Mouse (Mus musculus): ENCODE measurements around the gene Hrh1. TPM values are rescaled to one million over a fixed set of nuclear protein-coding genes. Genes with fewer than 3 reads are reported as not detected.

The Hrh1 gene
- not detected for polyA plus RNA-seq (2021)

DNA sequence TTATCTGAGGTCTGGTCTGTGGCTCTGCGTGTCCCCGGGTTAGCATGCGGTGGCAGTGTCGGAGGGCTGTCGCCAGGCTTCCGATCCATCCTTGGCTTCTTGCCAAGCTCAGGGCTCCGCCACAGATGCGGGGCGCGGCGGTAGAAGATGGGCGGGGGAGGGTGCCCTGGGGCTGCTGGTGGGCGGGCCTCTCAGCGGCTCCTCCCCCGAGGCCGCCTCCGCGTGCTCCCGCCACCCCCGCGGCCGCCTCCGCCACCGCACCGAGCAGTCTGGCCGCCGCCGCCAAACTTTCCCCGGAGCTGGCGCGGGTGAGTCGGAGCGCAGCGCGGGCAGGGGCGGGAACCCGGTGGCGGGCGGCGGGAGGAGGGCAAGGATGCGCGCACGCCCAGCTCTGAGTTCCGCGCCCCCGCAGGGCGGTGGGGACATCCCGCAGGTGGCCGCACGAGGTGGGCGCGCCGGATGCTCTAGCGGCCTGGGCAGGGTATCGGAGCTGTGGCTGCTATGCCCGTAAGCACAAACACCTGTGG, at the start of gene Hrh1:
Hrh1 (plus strand) TSS at position 246 of the 527 bp plus-strand sequence.
- POLR2A ChIA-PET, result no interaction called here
- peaks cover 23% of the 10 kb centered on the region for H3K27me3 ChIP-seq
- in situ Hi-C loops (cut with MboI; ENCODE audit: low pct_unique_long_range_greater_than_20kb), result no loop called here
- no peak for DNase-seq (ENCODE audit: low read depth, low spot score)
- CTCF ChIA-PET, result no interaction called here
- ATAC-seq, result no peak
- TF ChIP-seq CTCF (IDR thresholded peaks at IDR 0.05), result no peak

DNA sequence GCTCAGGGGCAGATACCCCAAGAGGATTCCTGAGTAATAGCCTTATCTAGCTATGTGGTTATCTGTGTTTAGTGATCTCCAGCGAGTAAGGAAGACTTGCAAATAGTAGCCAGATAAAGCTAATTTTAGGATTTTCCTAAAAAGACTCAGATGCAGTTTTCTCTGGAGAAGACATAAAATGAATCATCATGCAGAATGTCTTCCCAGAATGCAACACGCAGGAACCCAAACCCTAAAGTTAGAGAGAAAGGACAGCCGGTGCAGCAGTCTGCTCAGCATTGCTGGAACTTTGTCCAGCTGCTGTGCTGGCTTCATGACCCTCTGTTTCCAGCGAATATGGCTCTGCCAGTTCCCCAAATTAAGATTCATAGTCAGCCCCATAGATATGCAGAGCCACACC, 43.1 kb upstream of the Hrh1 start:
- ChIA-PET POLR2A (no interaction called here), CTCF (no interaction called here)
- ATAC-seq (no peak), DNase-seq (ENCODE audit: low read depth, low spot score) (no peak)
- no peak for TF ChIP-seq CTCF (IDR thresholded peaks at IDR 0.05)
- H3K27me3 ChIP-seq, result peaks cover 9% of the 10 kb centered on the region
- in situ Hi-C loops (cut with MboI; ENCODE audit: low pct_unique_long_range_greater_than_20kb), result no loop called here

DNA sequence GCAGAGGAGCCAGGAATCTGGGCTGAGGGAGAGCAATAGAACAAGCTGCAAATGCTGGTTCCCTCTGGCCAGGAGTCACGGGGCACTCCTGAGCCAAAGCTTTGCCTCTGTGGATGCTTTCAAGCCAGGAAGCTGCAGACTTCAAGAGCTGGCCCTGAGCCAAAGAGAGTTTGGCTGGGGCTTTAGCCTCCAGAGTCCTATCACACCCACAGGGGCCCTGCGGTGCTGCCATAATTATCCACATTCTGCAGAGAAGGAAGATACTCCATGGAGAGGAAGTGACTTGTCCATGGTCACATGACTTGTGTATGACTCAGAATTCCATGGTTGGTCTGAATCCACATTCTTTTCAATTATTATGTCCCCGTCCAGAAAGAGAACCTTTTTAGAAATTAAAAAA, 39.6 kb upstream of the Hrh1 start:
- no peak for TF ChIP-seq CTCF (IDR thresholded peaks at IDR 0.05)
- CTCF ChIA-PET, result no interaction called here
- POLR2A ChIA-PET, result no interaction called here
- in situ Hi-C loops (cut with MboI; ENCODE audit: low pct_unique_long_range_greater_than_20kb), result no loop called here
- ATAC-seq, result no peak
- no peaks in the 10 kb centered on the region for H3K27me3 ChIP-seq
- DNase-seq (ENCODE audit: low read depth, low spot score), result no peak

DNA sequence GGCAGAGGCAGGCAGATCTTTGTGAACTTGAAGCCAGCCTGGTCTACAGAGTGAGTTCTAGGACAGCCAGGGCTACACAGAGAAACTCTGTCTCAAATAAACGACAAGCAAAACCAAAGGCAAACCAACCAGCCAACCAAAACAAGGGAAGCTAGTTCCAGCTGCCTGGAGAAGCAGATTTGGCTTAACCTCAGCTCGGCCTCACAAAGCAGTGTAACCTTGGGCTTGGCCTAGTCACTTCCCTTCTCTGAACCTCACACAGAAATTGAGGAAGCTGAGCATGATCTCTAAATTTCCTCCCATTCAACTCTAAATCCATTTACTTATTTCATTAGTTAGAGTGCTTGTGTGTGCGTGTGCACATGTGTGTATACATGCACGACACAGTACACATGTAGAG, 35.4 kb upstream of the Hrh1 start:
- no peak for DNase-seq (ENCODE audit: low read depth, low spot score)
- ChIA-PET POLR2A (no interaction called here), CTCF (no interaction called here)
- no peak for TF ChIP-seq CTCF (IDR thresholded peaks at IDR 0.05)
- ATAC-seq, result no peak
- in situ Hi-C loops (cut with MboI; ENCODE audit: low pct_unique_long_range_greater_than_20kb), result no loop called here
- H3K27me3 ChIP-seq, result no peaks in the 10 kb centered on the region

GRCm38 (mm10) chr6:114363740-114364139, 34.0 kb upstream of the Hrh1 start:
- CTCF ChIA-PET, result no interaction called here
- POLR2A ChIA-PET, result no interaction called here
- no peak for ATAC-seq
- in situ Hi-C loops (cut with MboI; ENCODE audit: low pct_unique_long_range_greater_than_20kb), result no loop called here
- no peak for DNase-seq (ENCODE audit: low read depth, low spot score)
- no peaks in the 10 kb centered on the region for H3K27me3 ChIP-seq
- TF ChIP-seq CTCF (IDR thresholded peaks at IDR 0.05), result no peak

- DNase-seq (ENCODE audit: low read depth, low spot score), result no peak
Observed at GRCm38 (mm10) chr6:114364734-114365133, 33.0 kb upstream of the Hrh1 start.

GRCm38 (mm10) chr6:114366191-114366590, 31.5 kb upstream of the Hrh1 start:
- in situ Hi-C loops (cut with MboI; ENCODE audit: low pct_unique_long_range_greater_than_20kb), result no loop called here
- ChIA-PET POLR2A (no interaction called here), CTCF (interaction anchor here (1.7 kb wide), 1 partner anchor 11 kb away, joined by 3 read pairs; no protein-coding TSS in a partner anchor)
- no peaks in the 10 kb centered on the region for H3K27me3 ChIP-seq
- no peak for ATAC-seq
- TF ChIP-seq CTCF (IDR thresholded peaks at IDR 0.05), result no peak
- no peak for DNase-seq (ENCODE audit: low read depth, low spot score)

More at GRCm38 (mm10) chr6:114364734-114365133, 33.0 kb upstream of the Hrh1 start:
- TF ChIP-seq CTCF (IDR thresholded peaks at IDR 0.05), result no peak
- in situ Hi-C loops (cut with MboI; ENCODE audit: low pct_unique_long_range_greater_than_20kb), result no loop called here
- ChIA-PET CTCF (interaction anchor here (1.7 kb wide), 1 partner anchor 9 kb away, joined by 3 read pairs; no protein-coding TSS in a partner anchor), POLR2A (no interaction called here)
- no peaks in the 10 kb centered on the region for H3K27me3 ChIP-seq
- ATAC-seq, result no peak

- no peak for DNase-seq (ENCODE audit: low read depth, low spot score)
- in situ Hi-C loops (cut with MboI; ENCODE audit: low pct_unique_long_range_greater_than_20kb), result no loop called here
- ChIA-PET CTCF (no interaction called here), POLR2A (interaction anchor here (0.6 kb wide), 1 partner anchor 80 kb away, joined by 3 read pairs; no protein-coding TSS in a partner anchor)
- no peak for ATAC-seq
- no peaks in the 10 kb centered on the region for H3K27me3 ChIP-seq
- no peak for TF ChIP-seq CTCF (IDR thresholded peaks at IDR 0.05)
Observed at GRCm38 (mm10) chr6:114367681-114368080, 30.1 kb upstream of the Hrh1 start.

- in situ Hi-C loops (cut with MboI; ENCODE audit: low pct_unique_long_range_greater_than_20kb), result no loop called here
Observed at GRCm38 (mm10) chr6:114368196-114368595, 29.5 kb upstream of the Hrh1 start.

DNA sequence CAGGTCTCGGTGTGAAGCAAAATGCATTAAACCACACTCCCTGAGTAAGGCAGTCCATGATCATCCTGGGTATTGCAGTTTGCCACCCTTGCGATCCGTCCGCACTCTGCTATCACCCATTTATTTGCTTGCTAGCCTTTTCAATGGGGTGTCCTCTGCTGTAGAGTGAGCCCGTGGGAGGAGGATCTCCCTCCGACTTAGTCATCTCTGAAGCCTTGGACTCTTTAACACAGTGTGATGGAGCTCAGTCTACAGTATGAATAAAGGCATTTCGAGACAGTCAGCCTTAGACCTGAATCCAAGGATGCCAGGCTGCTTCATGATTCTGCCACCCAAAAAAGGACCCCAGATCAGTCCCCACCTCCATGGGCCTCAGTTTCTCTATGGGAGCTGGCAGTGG, 25.0 kb upstream of the Hrh1 start:
- no peak for TF ChIP-seq CTCF (IDR thresholded peaks at IDR 0.05)
- DNase-seq (ENCODE audit: low read depth, low spot score), result no peak
- CTCF ChIA-PET, result interaction anchor here (1.4 kb wide), 1 partner anchor 18 kb away, joined by 3 read pairs; no protein-coding TSS in a partner anchor
- POLR2A ChIA-PET, result no interaction called here
- H3K27me3 ChIP-seq, result no peaks in the 10 kb centered on the region
- ATAC-seq, result no peak
- in situ Hi-C loops (cut with MboI; ENCODE audit: low pct_unique_long_range_greater_than_20kb), result no loop called here

More at GRCm38 (mm10) chr6:114368196-114368595, 29.5 kb upstream of the Hrh1 start:
- TF ChIP-seq CTCF (IDR thresholded peaks at IDR 0.05), result no peak
- ChIA-PET POLR2A (interaction anchor here (0.6 kb wide), 1 partner anchor 81 kb away, joined by 3 read pairs; no protein-coding TSS in a partner anchor), CTCF (no interaction called here)
- H3K27me3 ChIP-seq, result no peaks in the 10 kb centered on the region
- ATAC-seq (no peak), DNase-seq (ENCODE audit: low read depth, low spot score) (no peak)

DNA sequence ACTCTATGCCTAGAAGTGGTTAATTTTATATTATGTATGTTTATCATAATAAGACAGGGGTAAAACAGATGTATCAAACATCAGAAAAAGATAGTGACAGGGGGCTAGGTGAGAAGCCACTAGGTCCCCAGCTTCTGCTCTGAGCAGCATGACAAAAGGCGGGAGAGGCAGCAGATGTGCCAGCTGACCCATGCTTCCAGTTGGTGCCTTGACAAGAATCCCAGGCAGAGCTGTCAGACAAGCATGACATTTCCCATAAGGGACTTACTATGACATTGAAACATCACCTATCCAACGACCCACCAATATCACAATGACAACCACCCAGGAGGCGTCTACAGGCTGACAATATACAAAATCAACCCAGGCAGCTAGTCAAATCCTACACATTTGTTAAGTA, 16.9 kb upstream of the Hrh1 start:
- CTCF ChIA-PET, result no interaction called here
- no peak for TF ChIP-seq CTCF (IDR thresholded peaks at IDR 0.05)
- no peak for ATAC-seq
- POLR2A ChIA-PET, result no interaction called here
- H3K27me3 ChIP-seq, result peaks cover 12% of the 10 kb centered on the region
- DNase-seq (ENCODE audit: low read depth, low spot score), result no peak
- in situ Hi-C loops (cut with MboI; ENCODE audit: low pct_unique_long_range_greater_than_20kb), result no loop called here

DNA sequence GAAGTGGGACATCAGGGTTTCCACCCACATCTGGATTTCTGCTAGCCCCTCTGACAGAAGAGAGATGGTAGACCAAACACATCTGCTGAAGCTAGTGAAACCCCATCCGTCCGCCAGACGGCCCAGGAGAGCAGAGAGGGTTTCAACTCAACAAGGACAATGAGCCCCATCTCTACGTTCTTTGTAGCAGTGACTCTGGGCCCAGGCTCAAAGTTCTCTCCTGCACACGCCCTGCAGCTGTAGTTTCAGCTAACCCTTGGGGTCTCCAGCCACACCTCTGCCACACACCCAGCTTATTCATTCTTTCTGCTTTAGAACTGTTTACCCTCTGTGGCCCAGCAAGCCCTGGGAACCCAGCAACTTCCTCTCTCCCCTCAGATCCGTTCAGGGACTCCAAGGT, 10.4 kb upstream of the Hrh1 start:
- ChIA-PET POLR2A (no interaction called here), CTCF (no interaction called here)
- in situ Hi-C loops (cut with MboI; ENCODE audit: low pct_unique_long_range_greater_than_20kb), result no loop called here
- DNase-seq (ENCODE audit: low read depth, low spot score), result no peak
- TF ChIP-seq CTCF (IDR thresholded peaks at IDR 0.05), result no peak
- peaks cover 8% of the 10 kb centered on the region for H3K27me3 ChIP-seq
- ATAC-seq, result no peak
